Mouse (Mus musculus): ENCODE results near the gene Rpe. TPM values are rescaled to one million over a fixed set of nuclear protein-coding genes. Genes with fewer than 3 reads are reported as not detected.
A peak's percentile ranks its signal among the peaks of the same experiment; 100 is the strongest.
"Not testable (repeated sequence)": the region's sequence is repeated elsewhere in the genome, so short reads cannot be mapped to it uniquely, and the experiment has no call there.

Rpe gene
- polyA plus RNA-seq, 1 experiment, result 25.9 TPM

- Histone ChIP-seq H3K4me3 (ENCODE audit: insufficient read depth, low read length) (no peak overlapping the region), H3K4me1 (ENCODE audit: control insufficient read depth, insufficient read depth, low read length) (no peaks in the 10 kb centered on the region; the same call in 1 of the 2 replicates), H3K27ac (ENCODE audit: insufficient read depth, low read length) (no peak overlapping the region)
- TF ChIP-seq CTCF (IDR thresholded peaks at IDR 0.05; ENCODE audit: extremely low read depth, insufficient read depth, low read length) (no peak), POLR2A (IDR thresholded peaks at IDR 0.05; ENCODE audit: extremely low read depth, insufficient read depth, low read length) (no peak)
Observed at GRCm38 (mm10) chr1:66692308-66692707, 8.3 kb upstream of the Rpe start.

DNA sequence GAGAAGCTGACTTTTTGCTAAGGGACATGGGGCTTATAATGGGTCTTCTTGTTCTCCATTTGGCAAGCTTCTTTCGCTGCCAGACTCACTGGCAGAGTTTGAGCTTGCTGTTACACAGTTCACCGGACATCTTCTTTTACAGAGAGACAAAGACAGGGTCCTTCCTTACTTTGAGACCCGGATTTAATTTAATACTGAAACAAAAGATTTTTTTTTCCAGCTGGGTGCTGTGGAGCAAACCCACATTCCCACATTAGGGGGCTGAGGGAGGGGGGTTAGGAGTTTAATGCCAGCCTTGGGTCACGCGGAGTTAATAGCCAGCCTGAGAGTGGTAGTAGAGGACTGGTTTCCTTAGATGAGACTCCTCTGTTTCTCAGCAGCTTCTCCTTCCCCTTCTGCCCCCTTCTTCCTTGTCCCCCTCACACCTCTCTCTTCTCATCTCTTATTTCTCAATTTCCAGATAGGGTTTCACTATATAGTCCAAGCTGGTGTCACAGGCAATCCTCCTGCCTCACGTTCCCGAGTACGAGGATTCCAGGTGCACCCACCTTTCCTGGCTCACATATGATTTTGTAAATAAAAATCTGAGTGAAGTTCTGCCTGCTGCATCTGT, 7.7 kb upstream of the Rpe start:
- no peaks in the 10 kb centered on the region; the same call in 1 of the 2 replicates for H3K4me1 ChIP-seq (ENCODE audit: control insufficient read depth, insufficient read depth, low read length)
- no peak for TF ChIP-seq POLR2A (IDR thresholded peaks at IDR 0.05; ENCODE audit: extremely low read depth, insufficient read depth, low read length)
- no peak for TF ChIP-seq CTCF (IDR thresholded peaks at IDR 0.05; ENCODE audit: extremely low read depth, insufficient read depth, low read length)
- no peak overlapping the region for H3K27ac ChIP-seq (ENCODE audit: insufficient read depth, low read length)
- no peak overlapping the region for H3K4me3 ChIP-seq (ENCODE audit: insufficient read depth, low read length)

- no peak overlapping the region for H3K27ac ChIP-seq (ENCODE audit: insufficient read depth, low read length)
- H3K4me1 ChIP-seq (ENCODE audit: control insufficient read depth, insufficient read depth, low read length), result no peaks in the 10 kb centered on the region; the same call in 1 of the 2 replicates
- H3K4me3 ChIP-seq (ENCODE audit: insufficient read depth, low read length), result no peak overlapping the region
- TF ChIP-seq POLR2A (IDR thresholded peaks at IDR 0.05; ENCODE audit: extremely low read depth, insufficient read depth, low read length) (no peak), CTCF (IDR thresholded peaks at IDR 0.05; ENCODE audit: extremely low read depth, insufficient read depth, low read length) (no peak)
Observed at GRCm38 (mm10) chr1:66694266-66694665, 6.4 kb upstream of the Rpe start.

GRCm38 (mm10) chr1:66695296-66695695, 5.3 kb upstream of the Rpe start:
- TF ChIP-seq CTCF (IDR thresholded peaks at IDR 0.05; ENCODE audit: extremely low read depth, insufficient read depth, low read length) (no peak), POLR2A (IDR thresholded peaks at IDR 0.05; ENCODE audit: extremely low read depth, insufficient read depth, low read length) (no peak)
- Histone ChIP-seq H3K27ac (ENCODE audit: insufficient read depth, low read length) (no peak overlapping the region), H3K4me1 (ENCODE audit: control insufficient read depth, insufficient read depth, low read length) (no peaks in the 10 kb centered on the region; the same call in 1 of the 2 replicates), H3K4me3 (ENCODE audit: insufficient read depth, low read length) (no peak overlapping the region)

DNA sequence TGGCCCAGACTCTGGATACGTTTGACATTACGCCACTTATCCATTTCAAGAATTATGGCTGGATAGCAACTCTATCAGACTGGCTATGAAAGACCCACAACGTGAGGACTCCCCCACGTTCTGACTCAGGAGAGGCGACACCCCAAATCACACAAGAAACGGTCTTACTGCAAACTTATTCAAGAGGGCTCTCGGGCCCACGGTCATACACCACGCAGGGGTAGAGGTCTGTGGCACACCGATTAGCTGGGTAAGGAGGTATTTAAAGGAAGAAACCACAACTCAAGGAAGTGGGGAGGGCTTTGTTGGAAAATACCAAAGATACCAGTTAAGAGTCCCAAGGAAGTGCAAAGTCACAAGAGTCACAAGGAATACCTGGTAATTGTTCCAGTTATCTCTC, 1.0 kb upstream of the Rpe start:
- H3K4me1 ChIP-seq (ENCODE audit: control insufficient read depth, insufficient read depth, low read length); H3K4me3 ChIP-seq (ENCODE audit: insufficient read depth, low read length); H3K27ac ChIP-seq (ENCODE audit: insufficient read depth, low read length): not testable (repeated sequence)

DNA sequence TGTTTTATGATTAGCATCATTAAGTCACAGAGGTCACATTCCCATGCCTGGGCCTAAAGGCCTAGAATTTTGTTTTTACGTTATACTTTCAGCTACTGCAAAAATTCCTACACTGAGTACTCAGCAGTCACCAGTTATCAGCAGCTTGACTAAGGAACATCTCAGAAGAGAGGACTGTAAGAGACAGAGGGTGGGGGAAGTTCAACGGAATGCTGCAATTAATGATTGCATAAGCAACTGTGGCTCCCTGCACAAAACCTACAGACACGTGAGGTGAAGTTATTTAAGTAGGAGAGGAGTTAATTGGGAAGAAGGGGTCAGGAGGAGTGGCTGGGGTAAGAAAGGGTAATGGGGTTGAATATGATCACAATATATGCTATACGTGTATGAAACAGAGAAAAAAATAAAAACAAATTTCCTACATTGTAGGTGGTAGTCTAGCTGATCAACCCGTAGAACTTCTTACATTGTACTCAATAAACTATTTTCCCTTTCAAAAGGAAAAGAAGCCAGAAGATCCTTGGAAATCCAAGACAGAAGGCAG, 410 bp upstream of the Rpe start:
- Histone ChIP-seq H3K4me3 (ENCODE audit: insufficient read depth, low read length) (peak overlapping the region; percentile 56; the same call in 1 of the 2 replicates), H3K27ac (ENCODE audit: insufficient read depth, low read length) (peak overlapping the region; percentile 34; the same call in 1 of the 2 replicates), H3K4me1 (ENCODE audit: control insufficient read depth, insufficient read depth, low read length) (no peaks in the 10 kb centered on the region; the same call in none of the 2 replicates)
- no peak for TF ChIP-seq POLR2A (IDR thresholded peaks at IDR 0.05; ENCODE audit: extremely low read depth, insufficient read depth, low read length)
- TF ChIP-seq CTCF (IDR thresholded peaks at IDR 0.05; ENCODE audit: extremely low read depth, insufficient read depth, low read length), result no peak

DNA sequence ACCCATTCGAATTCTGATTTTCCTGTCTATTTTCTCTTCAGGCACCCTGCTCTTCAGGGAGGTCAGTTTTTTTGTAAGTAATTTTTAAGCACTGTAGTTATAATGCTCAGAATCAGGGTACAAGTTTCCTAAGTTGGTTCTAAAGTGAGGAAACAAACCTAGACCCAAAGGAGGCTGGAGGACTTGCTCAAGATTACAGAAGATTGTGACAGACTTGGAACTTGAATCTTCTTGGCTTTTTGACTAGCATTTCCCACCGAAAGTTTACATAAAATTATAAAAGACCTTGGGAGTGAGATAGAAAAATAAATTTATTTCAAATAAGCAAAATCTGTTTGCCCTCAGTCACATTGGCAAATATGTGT, 927 bp downstream of the Rpe start:
- H3K27ac ChIP-seq (ENCODE audit: insufficient read depth, low read length), result no peak overlapping the region

DNA sequence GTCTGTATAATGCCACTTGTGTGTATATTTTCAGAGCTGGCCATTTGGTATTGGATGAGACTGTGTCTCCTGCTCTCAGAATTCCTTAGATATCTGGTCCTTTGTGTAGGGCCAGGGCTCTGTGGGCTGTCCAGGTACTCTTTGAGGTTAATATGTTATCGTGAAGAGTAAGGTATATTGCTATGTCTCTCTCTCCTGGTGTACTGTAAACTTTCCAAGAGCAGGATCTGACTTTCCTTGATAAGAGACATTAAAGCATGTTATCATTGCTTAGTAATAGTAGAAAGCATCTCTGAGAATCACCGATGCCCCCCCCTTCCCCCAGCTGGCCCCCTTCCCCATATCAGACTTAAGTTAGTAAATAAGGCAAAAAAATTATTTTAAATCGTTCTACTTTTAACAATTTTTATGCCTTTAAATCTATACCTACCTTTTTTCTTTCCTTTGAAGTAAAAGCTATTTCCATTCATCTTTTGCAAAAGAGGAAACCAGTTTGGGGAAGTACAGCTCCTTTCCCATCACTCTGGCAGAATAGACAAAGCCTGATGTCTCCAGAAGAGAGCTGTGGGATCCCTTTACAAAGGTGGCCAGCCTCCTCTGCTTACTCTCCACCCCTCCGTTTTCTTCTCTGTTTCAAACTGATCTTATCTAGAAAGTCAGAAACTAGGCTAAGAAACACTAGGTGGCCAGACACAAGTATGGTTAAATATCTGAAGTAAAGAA, 2.2 kb downstream of the Rpe start:
- Histone ChIP-seq H3K27ac (ENCODE audit: insufficient read depth, low read length) (no peak overlapping the region), H3K4me1 (ENCODE audit: control insufficient read depth, insufficient read depth, low read length) (no peaks in the 10 kb centered on the region; the same call in none of the 2 replicates), H3K4me3 (ENCODE audit: insufficient read depth, low read length) (no peak overlapping the region)
- no peak for TF ChIP-seq CTCF (IDR thresholded peaks at IDR 0.05; ENCODE audit: extremely low read depth, insufficient read depth, low read length)
- TF ChIP-seq POLR2A (IDR thresholded peaks at IDR 0.05; ENCODE audit: extremely low read depth, insufficient read depth, low read length), result no peak

More for the DNA sequence above, 927 bp downstream of the Rpe start:
- Histone ChIP-seq H3K4me3 (ENCODE audit: insufficient read depth, low read length) (peak overlapping the region; percentile 56), H3K4me1 (ENCODE audit: control insufficient read depth, insufficient read depth, low read length) (no peaks in the 10 kb centered on the region; the same call in none of the 2 replicates)
- TF ChIP-seq POLR2A (IDR thresholded peaks at IDR 0.05; ENCODE audit: extremely low read depth, insufficient read depth, low read length) (no peak), CTCF (IDR thresholded peaks at IDR 0.05; ENCODE audit: extremely low read depth, insufficient read depth, low read length) (no peak)

GRCm38 (mm10) chr1:66704523-66704922, 3.9 kb downstream of the Rpe start:
- Histone ChIP-seq H3K4me1 (ENCODE audit: control insufficient read depth, insufficient read depth, low read length) (no peaks in the 10 kb centered on the region; the same call in none of the 2 replicates), H3K27ac (ENCODE audit: insufficient read depth, low read length) (no peak overlapping the region), H3K4me3 (ENCODE audit: insufficient read depth, low read length) (no peak overlapping the region)
- TF ChIP-seq POLR2A (IDR thresholded peaks at IDR 0.05; ENCODE audit: extremely low read depth, insufficient read depth, low read length) (no peak), CTCF (IDR thresholded peaks at IDR 0.05; ENCODE audit: extremely low read depth, insufficient read depth, low read length) (no peak)

DNA sequence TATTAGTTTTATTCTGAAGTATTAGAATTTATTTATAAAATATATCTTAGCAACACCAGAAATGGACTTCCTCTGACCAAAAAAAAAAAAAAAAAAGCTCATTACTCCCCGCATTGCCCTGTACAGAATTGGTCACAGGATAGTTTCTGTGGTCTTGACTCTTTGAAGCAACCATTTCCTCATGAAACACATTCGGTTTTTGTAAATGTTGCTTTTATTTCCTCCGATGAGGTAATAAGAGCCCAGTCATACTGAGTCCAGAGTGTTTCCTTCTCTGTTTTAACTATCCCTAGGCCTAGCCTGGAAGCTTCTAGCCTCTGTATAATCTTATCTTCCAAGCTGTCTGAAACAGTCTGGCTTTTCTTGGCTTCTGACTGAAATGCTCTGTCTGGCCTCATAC, 12.2 kb downstream of the Rpe start:
- Histone ChIP-seq H3K4me3 (ENCODE audit: insufficient read depth, low read length) (no peak overlapping the region), H3K27ac (ENCODE audit: insufficient read depth, low read length) (no peak overlapping the region), H3K4me1 (ENCODE audit: control insufficient read depth, insufficient read depth, low read length) (no peaks in the 10 kb centered on the region)
- no peak for TF ChIP-seq POLR2A (IDR thresholded peaks at IDR 0.05; ENCODE audit: extremely low read depth, insufficient read depth, low read length)

All from cortical plate, adult 2 months (tissue).